Mouse (Mus musculus): ENCODE measurements at regions not wholly inside any gene's neighbourhood (a gene's known extent, or its start where the extent isn't known, plus 50 kb on each side); places are given as distances from the start of the nearest gene placed in this dataset.

DNA sequence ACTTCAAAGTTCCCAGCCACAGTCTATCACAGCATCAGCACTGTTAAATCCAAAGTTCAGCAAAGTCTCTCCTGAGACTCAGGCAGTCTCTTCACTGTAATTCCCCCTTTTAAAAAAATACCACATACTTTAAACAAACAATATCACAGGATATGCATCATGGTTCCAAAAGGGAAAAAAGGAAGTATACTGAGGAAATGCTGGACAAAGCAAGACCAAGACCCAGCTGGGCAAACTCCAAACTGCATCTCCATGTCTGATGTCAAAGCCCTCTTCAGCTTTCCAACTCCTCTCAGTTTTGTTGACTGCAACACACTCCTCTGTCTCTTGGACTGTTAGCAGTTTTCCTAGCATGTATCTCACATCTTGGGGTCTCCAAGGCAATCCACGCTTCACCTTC is 165.5 kb downstream of the B3gnt2 start:
- TF ChIP-seq EP300 (IDR thresholded peaks at IDR 0.05; ENCODE audit: low read depth) (no peak), CTCF (IDR thresholded peaks at IDR 0.05; ENCODE audit: low read depth) (no peak)
